Mouse (Mus musculus) limb, embryonic 11.5 days (tissue): ENCODE measurements around the gene Pmm1. TPM values are rescaled to one million over a fixed set of nuclear protein-coding genes. Genes with fewer than 3 reads are reported as not detected.

Source experiments
- ATAC-seq: fragments of 200-750 bp; cut with Nextera tagmentation; 2 replicates; pipeline ENCODE4 v1.8.0; 2017; ENCODE audit warnings: low read depth; ENCODE audit not compliant: insufficient number of reproducible peaks, low FRiP score, low TSS enrichment
- DNase-seq: peaks from one replicate; pipeline ENCODE4 v3.0.0-alpha.2; 2015; ENCODE audit warnings: low spot score
- H3K27ac ChIP-seq: fragments of 300-500 bp; sonication (generic); replicated peaks from 2 replicates; pipeline ENCODE4 v1.5.1; 2014; ENCODE audit warnings: low read depth, mild to moderate bottlenecking, low read length
- H3K27me3 ChIP-seq: fragments of 300-500 bp; sonication (generic); 2 replicates; pipeline ENCODE4 v1.6.1; 2014; ENCODE audit warnings: mild to moderate bottlenecking, low read length, mixed read lengths; ENCODE audit not compliant: control insufficient read depth, insufficient read depth
- H3K36me3 ChIP-seq: fragments of 300-500 bp; sonication (generic); 2 replicates; pipeline ENCODE4 v1.6.1; 2014; ENCODE audit warnings: mild to moderate bottlenecking, low read length, moderate library complexity, mixed read lengths; ENCODE audit not compliant: control insufficient read depth, insufficient read depth
- H3K4me1 ChIP-seq: fragments of 300-500 bp; sonication (generic); 2 replicates; pipeline ENCODE4 v1.6.1; 2014; ENCODE audit warnings: low read length, mixed read lengths; ENCODE audit not compliant: control insufficient read depth, insufficient read depth
- H3K4me2 ChIP-seq: fragments of 300-500 bp; sonication (generic); 2 replicates; pipeline ENCODE4 v1.6.1; 2014; ENCODE audit warnings: low read depth, mild to moderate bottlenecking, moderate library complexity; ENCODE audit not compliant: severe bottlenecking
- H3K4me3 ChIP-seq: fragments of 300-500 bp; sonication (generic); 2 replicates; pipeline ENCODE4 v1.5.1; 2014; ENCODE audit warnings: low read depth, low read length
- H3K9ac ChIP-seq: fragments of 300-500 bp; sonication (generic); 2 replicates; pipeline ENCODE4 v1.6.1; 2014; ENCODE audit warnings: mild to moderate bottlenecking, low read length
- H3K9me3 ChIP-seq: fragments of 300-500 bp; sonication (generic); 2 replicates; pipeline ENCODE4 v1.6.1; 2016; ENCODE audit warnings: low read length; ENCODE audit not compliant: control insufficient read depth
- WGBS: fragments of 180-500 bp; shearing (Covaris S2); extraction: QIAGEN DNeasy Blood & Tissue Kit; methylation state at CpG from one replicate; pipeline ENCODE4 v1.1.7; 2014; 5-methylcytosine and 5-hydroxymethylcytosine counted together
- polyA plus RNA-seq: library from polyadenylated mRNA; unstranded; fragments of >200 nt; fragmentation: Nextera tagmentation; extraction: Ambion mirVana; gene quantifications from 2 replicates; pipeline ENCODE4 v1.2.1, GENCODE M21; 2014

The Pmm1 gene
- polyA plus RNA-seq, 1 experiment from 2014 or later, result 16.0 TPM

DNA sequence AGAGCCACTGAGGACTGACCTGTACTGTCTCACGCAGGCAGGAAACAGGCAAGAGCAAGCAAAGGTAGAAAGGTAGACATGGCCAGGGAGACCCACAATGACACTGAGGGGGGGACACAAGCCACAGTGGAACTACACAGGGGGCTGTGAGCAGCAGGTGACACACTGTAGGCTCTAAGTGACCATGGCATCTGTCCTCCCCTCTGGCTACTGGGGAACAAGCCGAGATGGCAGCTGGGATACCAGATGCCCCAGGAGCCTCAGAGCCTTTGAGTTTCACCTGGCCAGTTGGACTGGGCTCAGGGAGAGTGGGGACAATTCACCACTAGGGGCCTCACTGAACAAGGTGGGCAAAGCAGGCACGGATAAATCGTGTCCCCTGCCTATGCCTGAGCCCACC is 8.4 kb downstream of the Pmm1 start:
- H3K4me3 ChIP-seq, result no peak overlapping the region
- DNase-seq (no peak), ATAC-seq (no peak)
- 88% methylated on average over 4 of the region's 4 CpGs for WGBS
- H3K4me1 ChIP-seq, result no peaks in the 10 kb centered on the region
- H3K4me2 ChIP-seq, result no peak overlapping the region
- no peak overlapping the region for H3K9ac ChIP-seq
- H3K27me3 ChIP-seq, result no peaks in the 10 kb centered on the region
- no peaks in the 10 kb centered on the region for H3K36me3 ChIP-seq
- H3K9me3 ChIP-seq, result no peaks in the 10 kb centered on the region
- no peak overlapping the region for H3K27ac ChIP-seq

DNA sequence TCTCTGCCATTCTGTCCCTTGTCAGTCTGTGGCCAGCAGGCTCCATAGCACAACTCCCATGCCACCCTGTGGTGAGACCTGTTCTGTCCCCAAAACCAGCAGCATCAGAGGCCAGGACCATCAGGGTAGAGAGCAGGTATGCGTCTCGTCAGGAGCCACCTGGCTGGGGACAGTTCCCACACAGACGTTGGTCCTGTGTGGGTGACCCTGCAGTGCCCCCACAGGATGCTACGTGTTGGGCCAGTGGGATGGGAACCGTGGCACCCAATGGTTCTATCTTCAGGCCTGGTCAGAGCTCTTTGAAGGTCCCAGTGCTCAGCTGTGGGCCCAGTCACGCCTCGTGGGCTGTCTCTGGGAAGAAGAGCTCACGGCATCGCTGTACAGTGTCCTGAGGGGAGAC is 9.6 kb downstream of the Pmm1 start:
- Histone ChIP-seq H3K4me2 (no peak overlapping the region), H3K36me3 (no peaks in the 10 kb centered on the region), H3K9me3 (no peaks in the 10 kb centered on the region), H3K9ac (no peak overlapping the region), H3K4me3 (no peak overlapping the region), H3K27ac (no peak overlapping the region), H3K27me3 (no peaks in the 10 kb centered on the region), H3K4me1 (no peaks in the 10 kb centered on the region)
- no peak for DNase-seq
- 86% methylated on average over 9 of the region's 9 CpGs for WGBS
- no peak for ATAC-seq

DNA sequence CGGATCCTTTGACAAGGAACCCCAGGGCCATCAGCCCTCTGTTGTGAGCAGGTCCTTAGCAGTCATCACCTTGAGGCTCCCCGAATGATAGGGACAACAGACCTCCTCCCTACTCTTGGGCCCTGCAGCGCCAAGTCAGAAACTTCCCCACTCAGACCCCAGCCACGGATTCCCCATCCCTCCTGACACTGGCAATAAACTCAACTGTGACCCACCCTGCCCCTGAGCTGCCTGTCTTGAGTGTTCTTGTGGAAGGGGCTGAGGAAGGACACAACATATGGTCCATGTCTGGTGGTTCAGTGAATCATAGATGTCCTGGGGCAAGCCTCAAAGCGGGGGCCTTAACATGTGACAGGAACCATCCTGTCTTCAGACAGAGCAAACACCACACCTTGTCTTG is 10.0 kb downstream of the Pmm1 start:
- ATAC-seq, result no peak
- Histone ChIP-seq H3K9ac (no peak overlapping the region), H3K27ac (no peak overlapping the region), H3K27me3 (no peaks in the 10 kb centered on the region), H3K4me3 (no peak overlapping the region), H3K4me1 (no peaks in the 10 kb centered on the region), H3K4me2 (no peak overlapping the region), H3K36me3 (no peaks in the 10 kb centered on the region), H3K9me3 (no peaks in the 10 kb centered on the region)
- DNase-seq, result no peak
- 79% methylated on average over 5 of the region's 5 CpGs for WGBS

DNA sequence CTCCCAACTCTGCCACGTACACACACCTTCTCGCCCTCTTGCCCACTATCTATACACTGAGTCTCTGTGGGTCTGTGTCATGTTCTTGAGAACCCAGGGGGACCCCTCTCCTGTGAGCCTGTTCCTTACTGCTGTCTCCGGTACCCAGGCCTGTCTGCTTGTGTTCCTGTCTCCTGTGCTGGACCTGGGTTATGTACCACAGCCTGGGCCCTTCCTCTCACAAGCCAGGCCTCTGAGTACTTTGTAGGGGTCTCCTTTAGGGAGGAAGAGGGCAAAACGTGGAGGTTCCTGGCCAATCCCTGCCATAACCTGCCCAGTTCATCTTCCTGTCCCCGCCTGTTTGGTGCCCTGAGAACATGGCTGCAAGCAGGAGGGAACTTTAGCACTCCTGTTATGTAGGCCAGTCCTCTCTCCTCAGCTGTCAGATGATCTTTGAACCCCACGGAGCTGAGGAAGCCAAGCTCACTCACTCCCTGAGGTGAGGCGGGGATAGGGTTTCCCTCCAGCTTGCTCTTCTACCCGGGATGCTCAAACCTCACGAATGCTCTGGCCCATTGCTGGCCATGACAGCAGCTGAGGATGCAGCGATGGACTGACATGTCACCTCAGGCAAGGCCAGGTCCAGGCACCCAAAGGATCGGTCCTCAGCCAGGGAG is 11.1 kb downstream of the Pmm1 start:
- WGBS, result 74% methylated on average over 11 of the region's 11 CpGs
- DNase-seq, result no peak
- no peak overlapping the region for H3K4me2 ChIP-seq
- no peaks in the 10 kb centered on the region for H3K36me3 ChIP-seq
- no peak overlapping the region for H3K4me3 ChIP-seq
- no peaks in the 10 kb centered on the region for H3K4me1 ChIP-seq
- H3K9ac ChIP-seq, result no peak overlapping the region
- no peaks in the 10 kb centered on the region for H3K27me3 ChIP-seq
- H3K27ac ChIP-seq, result no peak overlapping the region
- no peaks in the 10 kb centered on the region for H3K9me3 ChIP-seq
- ATAC-seq, result no peak

DNA sequence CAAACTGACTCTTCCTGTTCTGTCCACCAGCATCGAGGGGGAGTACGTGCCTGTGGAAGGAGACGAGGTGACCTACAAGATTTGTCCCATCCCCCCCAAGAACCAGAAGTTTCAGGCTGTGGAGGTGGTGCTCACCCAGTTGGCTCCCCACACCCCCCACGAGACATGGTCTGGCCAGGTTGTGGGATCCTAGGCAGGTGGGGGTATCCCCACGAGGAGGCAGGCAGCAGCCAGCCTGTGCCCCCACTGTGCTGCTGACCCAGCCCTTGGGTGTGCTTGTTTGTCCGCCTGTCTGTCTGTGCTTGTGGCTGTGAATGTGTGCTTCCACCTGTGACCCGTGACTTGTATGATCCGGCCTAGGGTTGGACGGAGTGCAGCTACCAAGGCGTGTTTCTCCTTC is 11.7 kb downstream of the Pmm1 start:
- Histone ChIP-seq H3K27me3 (no peaks in the 10 kb centered on the region), H3K9ac (no peak overlapping the region), H3K4me3 (no peak overlapping the region), H3K27ac (no peak overlapping the region), H3K4me2 (no peak overlapping the region), H3K4me1 (no peaks in the 10 kb centered on the region), H3K9me3 (no peaks in the 10 kb centered on the region), H3K36me3 (no peaks in the 10 kb centered on the region)
- DNase-seq (no peak), ATAC-seq (no peak)
- WGBS, result 89% methylated on average over 10 of the region's 10 CpGs

DNA sequence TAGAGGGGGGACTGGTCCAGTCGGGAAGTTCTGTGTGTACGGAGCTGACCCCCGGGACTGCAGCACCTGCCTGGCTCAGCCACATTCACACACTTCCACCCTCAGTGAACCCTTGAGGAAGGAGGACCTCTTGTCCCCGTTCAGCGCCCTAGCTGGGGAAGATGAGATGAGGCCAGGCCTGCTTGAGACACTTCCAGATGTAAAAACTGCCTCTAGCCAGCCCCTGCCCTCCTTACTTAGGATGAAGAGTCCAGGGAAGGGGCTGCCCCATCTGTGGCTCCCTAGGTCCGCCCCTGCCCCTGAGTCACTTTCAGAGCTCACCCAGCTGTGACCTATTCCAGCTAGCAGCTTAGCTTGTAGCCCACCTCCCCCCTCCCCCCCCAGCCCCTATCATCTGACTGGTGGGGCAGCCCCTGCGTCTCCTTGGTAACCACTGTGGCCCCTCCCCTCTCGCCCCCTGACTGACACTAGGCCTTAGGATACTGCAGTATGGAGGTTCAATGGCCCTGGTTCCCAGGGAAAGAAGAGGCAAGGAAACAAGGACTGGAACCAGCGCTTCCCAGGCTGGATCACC is 17.5 kb downstream of the Pmm1 start:
- Histone ChIP-seq H3K9me3 (no peaks in the 10 kb centered on the region), H3K9ac (no peak overlapping the region), H3K36me3 (no peaks in the 10 kb centered on the region), H3K4me3 (no peak overlapping the region), H3K27ac (no peak overlapping the region), H3K4me2 (no peak overlapping the region), H3K27me3 (no peaks in the 10 kb centered on the region), H3K4me1 (0 out of 2 replicates have a peak, but pooled peaks cover 7% of the 10 kb centered on the region)
- DNase-seq (peak; percentile 61), ATAC-seq (peak; percentile 41; the same call in 1 of the 2 replicates)
- 14% methylated on average over 8 of the region's 9 CpGs for WGBS

DNA sequence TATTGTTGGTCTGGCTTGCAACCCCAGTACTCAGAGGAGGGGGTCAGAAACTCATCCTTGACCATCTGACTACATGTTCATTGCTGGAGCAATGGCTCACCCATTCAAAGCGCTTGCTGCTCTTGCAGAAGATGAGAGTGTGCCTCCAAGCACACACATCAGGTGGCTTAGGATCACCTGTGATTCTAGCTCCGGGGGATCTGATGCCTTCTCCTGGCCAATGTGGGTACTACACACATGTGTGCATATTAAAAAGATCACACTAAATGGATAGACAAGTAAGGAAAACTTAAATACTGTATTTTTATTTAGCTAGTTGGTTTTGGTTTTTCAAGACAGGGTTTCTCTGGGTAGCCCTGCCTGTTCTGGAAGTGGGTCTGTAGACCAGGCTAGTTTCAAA is 19.7 kb downstream of the Pmm1 start:
- Histone ChIP-seq H3K27ac (no peak overlapping the region), H3K36me3 (no peaks in the 10 kb centered on the region), H3K4me2 (no peak overlapping the region), H3K4me1 (peaks cover 26% of the 10 kb centered on the region), H3K4me3 (no peak overlapping the region), H3K9ac (no peak overlapping the region), H3K9me3 (no peaks in the 10 kb centered on the region), H3K27me3 (no peaks in the 10 kb centered on the region)
- ATAC-seq (no peak), DNase-seq (no peak)
- WGBS, result 90% methylated on average over 2 of the region's 2 CpGs

DNA sequence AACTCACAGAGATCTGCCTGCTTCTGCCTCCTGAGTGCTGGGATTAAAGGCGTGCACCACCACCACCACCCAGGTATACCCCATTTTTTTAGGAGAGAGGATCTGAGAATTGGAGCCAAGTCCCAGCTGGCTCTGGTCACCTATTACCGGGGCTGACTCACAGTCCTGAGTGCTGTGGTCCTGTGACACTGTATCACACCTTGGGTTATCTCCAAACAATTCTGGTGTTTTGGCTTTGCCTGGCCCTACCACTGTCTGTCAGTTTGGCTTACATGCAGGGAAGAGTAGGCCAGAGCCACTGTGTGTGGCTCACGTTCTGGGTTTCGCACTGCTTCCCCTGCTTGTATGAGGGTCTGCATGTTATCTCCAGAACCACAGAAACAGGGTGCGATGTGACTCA is 20.5 kb downstream of the Pmm1 start:
- Histone ChIP-seq H3K9me3 (no peaks in the 10 kb centered on the region), H3K9ac (no peak overlapping the region), H3K4me3 (no peak overlapping the region), H3K4me2 (no peak overlapping the region), H3K4me1 (peaks cover 26% of the 10 kb centered on the region), H3K27ac (no peak overlapping the region), H3K36me3 (no peaks in the 10 kb centered on the region), H3K27me3 (no peaks in the 10 kb centered on the region)
- WGBS, result 87% methylated on average over 5 of the region's 5 CpGs
- DNase-seq (no peak), ATAC-seq (no peak)

DNA sequence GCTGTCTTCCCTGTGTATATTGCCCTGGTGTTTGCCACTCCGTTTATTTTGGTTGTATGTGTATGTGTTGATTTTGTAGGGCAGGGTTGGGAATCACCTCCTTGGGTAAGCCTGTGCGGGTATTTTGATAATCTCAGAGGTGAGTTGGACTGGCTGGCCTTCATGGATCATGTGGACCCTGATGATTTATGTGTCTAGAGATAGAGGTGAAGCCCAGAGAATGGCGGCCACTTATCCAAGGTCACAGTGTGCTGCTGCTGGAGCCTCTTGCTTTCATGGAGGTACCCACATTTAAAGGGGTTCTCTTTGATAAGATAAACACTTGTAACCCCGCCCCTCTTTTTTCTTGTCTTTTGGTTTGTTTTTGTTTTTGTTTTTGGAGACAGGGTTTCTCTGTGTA is 21.0 kb downstream of the Pmm1 start:
- DNase-seq (no peak), ATAC-seq (no peak)
- no peaks in the 10 kb centered on the region for H3K9me3 ChIP-seq
- no peaks in the 10 kb centered on the region for H3K27me3 ChIP-seq
- no peaks in the 10 kb centered on the region for H3K36me3 ChIP-seq
- H3K9ac ChIP-seq, result no peak overlapping the region
- peaks cover 26% of the 10 kb centered on the region for H3K4me1 ChIP-seq
- no peak overlapping the region for H3K4me2 ChIP-seq
- no peak overlapping the region for H3K27ac ChIP-seq
- no peak overlapping the region for H3K4me3 ChIP-seq
- WGBS, result 90% methylated on average over 4 of the region's 4 CpGs
